Mouse (Mus musculus) liver, postnatal 0 days (tissue): ENCODE measurements at regions not wholly inside any gene's neighbourhood (a gene's known extent, or its start where the extent isn't known, plus 50 kb on each side); places are given as distances from the start of the nearest gene placed in this dataset.

Experiments
- CTCF ChIP-seq: sonication (generic); IDR thresholded peaks from 2 replicates; pipeline ENCODE4 v1.5.1; 2016; ENCODE audit warnings: antibody characterized with exemption, low read depth
- EP300 ChIP-seq: IDR thresholded peaks from 2 replicates; pipeline ENCODE4 v1.6.1; 2016; ENCODE audit warnings: antibody characterized with exemption, low read depth, mild to moderate bottlenecking

DNA sequence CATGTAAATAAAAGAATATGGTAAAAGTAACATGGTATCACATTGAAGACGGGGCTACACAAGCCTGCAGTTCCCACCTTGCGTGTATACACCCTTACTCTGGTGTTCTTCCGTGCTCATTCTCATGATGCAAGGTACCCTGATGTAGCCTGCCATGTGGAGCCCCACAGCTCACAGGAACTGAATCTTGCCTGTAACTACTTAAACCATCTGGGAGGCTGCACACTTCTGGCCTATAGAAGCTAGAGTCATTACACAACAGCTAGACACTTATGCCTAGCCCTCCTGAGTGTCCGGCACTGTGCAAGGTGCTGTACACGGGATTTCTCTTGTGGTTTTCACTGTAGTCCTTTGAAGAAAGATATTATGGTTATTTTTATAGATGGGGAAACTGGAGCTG, 210.8 kb upstream of the Map3k1 start:
- no peak for TF ChIP-seq CTCF
- no peak for TF ChIP-seq EP300
